9 mouse cellular contexts compared by ENCODE assay signal in genomic region chr13:23285191-23285920, GRCm38 (mm10). TPM values are rescaled to one million over a fixed set of nuclear protein-coding genes. Genes with fewer than 3 reads are reported as not detected.
DNase-seq lines count a peak whose midpoint lies in the region; ATAC-seq lines count a peak whose summit lies in the region.
"Had no signal": no experiment of that assay in that cellular context is flagged by ENCODE, and none has a peak within 500 bp of the region (broad histone marks: within the 10 kb centered on the region; RNA-seq: fewer than 3 reads in every experiment).

No protein-coding gene starts in this region.

- peaks cover 47% of the 10 kb centered on the region for H3K27me3 ChIP-seq in megakaryocyte, embryonic 14.5 days (replicated peaks)
- peaks cover 18% of the 10 kb centered on the region for H3K27me3 ChIP-seq in hindbrain, embryonic 15.5 days
- peaks cover 35% of the 10 kb centered on the region for H3K27me3 ChIP-seq in midbrain, embryonic 14.5 days (ENCODE audit: control insufficient read depth, insufficient read depth, low read length)

- peak overlapping the region; percentile 32 for H3K9ac ChIP-seq in hindbrain, embryonic 15.5 days
- H3K9ac ChIP-seq in midbrain, embryonic 14.5 days (replicated peaks; ENCODE audit: low read length): 0 out of 2 replicates have a peak overlapping the region, but pooled peaks have one; percentile 7

- H3K27ac ChIP-seq in hindbrain, embryonic 15.5 days (replicated peaks): no peak overlapping the region
- no peak overlapping the region for H3K27ac ChIP-seq in midbrain, embryonic 14.5 days (replicated peaks; ENCODE audit: low read depth, low read length)

- peak overlapping the region; percentile 83 for H3K4me2 ChIP-seq in hindbrain, embryonic 15.5 days
- H3K4me2 ChIP-seq in midbrain, embryonic 14.5 days (ENCODE audit: low read length): peak overlapping the region; percentile 54

- 3% methylated on average over 22 of the region's 22 CpGs for WGBS in hindbrain, embryonic 15.5 days
- WGBS in midbrain, embryonic 14.5 days: 2% methylated on average over 22 of the region's 22 CpGs

- no peaks in the 10 kb centered on the region for H3K9me3 ChIP-seq in megakaryocyte, embryonic 14.5 days
- H3K9me3 ChIP-seq in hindbrain, embryonic 15.5 days: no peaks in the 10 kb centered on the region
- no peaks in the 10 kb centered on the region for H3K9me3 ChIP-seq in midbrain, embryonic 14.5 days (ENCODE audit: control insufficient read depth, low read length)

- peaks cover 27% of the 10 kb centered on the region for H3K4me1 ChIP-seq in megakaryocyte, embryonic 14.5 days
- peaks cover 17% of the 10 kb centered on the region for H3K4me1 ChIP-seq in hindbrain, embryonic 15.5 days (replicated peaks)
- H3K4me1 ChIP-seq in midbrain, embryonic 14.5 days (ENCODE audit: control insufficient read depth, insufficient read depth, low read length): peaks cover 4% of the 10 kb centered on the region; the same call in 1 of the 2 replicates

- H3K36me3 ChIP-seq in megakaryocyte, embryonic 14.5 days (replicated peaks; ENCODE audit: low read length): no peaks in the 10 kb centered on the region
- no peaks in the 10 kb centered on the region for H3K36me3 ChIP-seq in hindbrain, embryonic 15.5 days
- H3K36me3 ChIP-seq in midbrain, embryonic 14.5 days (ENCODE audit: control insufficient read depth, insufficient read depth, low read length): no peaks in the 10 kb centered on the region

- peak overlapping the region; percentile 90 for H3K4me3 ChIP-seq in megakaryocyte, embryonic 14.5 days (replicated peaks)
- peak overlapping the region; percentile 45 for H3K4me3 ChIP-seq in hindbrain, embryonic 15.5 days
- H3K4me3 ChIP-seq in midbrain, embryonic 14.5 days (replicated peaks; ENCODE audit: low read depth, low read length): peak overlapping the region; percentile 36

- ATAC-seq in megakaryocyte, adult 5-6 weeks (ENCODE audit: poor library complexity, severe bottlenecking): no peak
- ATAC-seq in hindbrain, embryonic 15.5 days (ENCODE audit: low FRiP score, low read depth): peak; percentile 89
- ATAC-seq in midbrain, embryonic 14.5 days (ENCODE audit: low FRiP score, low TSS enrichment): peak; percentile 61; the same call in 1 of the 2 replicates

- peak; percentile 16 to 30 for DNase-seq in cerebellum, postnatal 10 days
- no peak for DNase-seq in cerebellum, adult 11-12 months
- DNase-seq in midbrain, embryonic 14.5 days: peak; percentile 53
- DNase-seq in gastrocnemius, adult 8-10 months (ENCODE audit: low spot score in 2 of 2): no peak
- DNase-seq in cerebellum, postnatal 4 days (ENCODE audit: low spot score in 2 of 2): no peak

RNA-seq across cellular contexts. Expression of gene Vmn1r223, which starts 38.4 kb away (rescaled TPM):
- polyA plus RNA-seq in megakaryocyte, embryonic 14.5 days (2012; ENCODE audit: insufficient read depth, low replicate concordance): not detected in 2 replicates
- not detected in 2 replicates for total RNA-seq in megakaryocyte, adult 5-6 weeks (2015)
- not detected in 2 replicates for total RNA-seq in megakaryocyte, adult 5-6 weeks (2017)
- not detected in 2 replicates for polyA plus RNA-seq in hindbrain, embryonic 15.5 days (2015; fragmentation: Nextera tagmentation; extraction: Ambion mirVana)
- not detected in 2 replicates for polyA plus RNA-seq in midbrain, embryonic 14.5 days (2014; fragmentation: Nextera tagmentation; extraction: Ambion mirVana)
- total RNA-seq in gastrocnemius, adult 8-10 months (2022): not detected
- total RNA-seq: left cerebral cortex, adult 8-10 months had no signal

RNA-seq across cellular contexts. Expression of gene Vmn1r222, which starts 49.6 kb away (rescaled TPM):
- not detected in 2 replicates for polyA plus RNA-seq in megakaryocyte, embryonic 14.5 days (2012; ENCODE audit: insufficient read depth, low replicate concordance)
- total RNA-seq in megakaryocyte, adult 5-6 weeks (2015): not detected in 2 replicates
- not detected in 2 replicates for total RNA-seq in megakaryocyte, adult 5-6 weeks (2017)
- polyA plus RNA-seq in hindbrain, embryonic 15.5 days (2015; fragmentation: Nextera tagmentation; extraction: Ambion mirVana): not detected in 2 replicates
- not detected in 2 replicates for polyA plus RNA-seq in midbrain, embryonic 14.5 days (2014; fragmentation: Nextera tagmentation; extraction: Ambion mirVana)
- not detected for total RNA-seq in gastrocnemius, adult 8-10 months (2022)
- total RNA-seq: left cerebral cortex, adult 8-10 months had no signal

Comparison
In these comparisons a context has a peak if more than half of its experiments do, and no peak if none do; other contexts are left out.
1. DNase-seq: peak in cerebellum, postnatal 10 days (2 of 2) and midbrain, embryonic 14.5 days (single experiment); none in cerebellum, adult 11-12 months (single experiment), gastrocnemius, adult 8-10 months (0 of 2) and cerebellum, postnatal 4 days (0 of 2).
2. H3K4me3 ChIP-seq: peak in every context shown above with its lines; median percentile 90 in megakaryocyte, embryonic 14.5 days; 45 in hindbrain, embryonic 15.5 days; 36 in midbrain, embryonic 14.5 days.